Mouse (Mus musculus): ENCODE results near the gene Parp16.

DNA sequence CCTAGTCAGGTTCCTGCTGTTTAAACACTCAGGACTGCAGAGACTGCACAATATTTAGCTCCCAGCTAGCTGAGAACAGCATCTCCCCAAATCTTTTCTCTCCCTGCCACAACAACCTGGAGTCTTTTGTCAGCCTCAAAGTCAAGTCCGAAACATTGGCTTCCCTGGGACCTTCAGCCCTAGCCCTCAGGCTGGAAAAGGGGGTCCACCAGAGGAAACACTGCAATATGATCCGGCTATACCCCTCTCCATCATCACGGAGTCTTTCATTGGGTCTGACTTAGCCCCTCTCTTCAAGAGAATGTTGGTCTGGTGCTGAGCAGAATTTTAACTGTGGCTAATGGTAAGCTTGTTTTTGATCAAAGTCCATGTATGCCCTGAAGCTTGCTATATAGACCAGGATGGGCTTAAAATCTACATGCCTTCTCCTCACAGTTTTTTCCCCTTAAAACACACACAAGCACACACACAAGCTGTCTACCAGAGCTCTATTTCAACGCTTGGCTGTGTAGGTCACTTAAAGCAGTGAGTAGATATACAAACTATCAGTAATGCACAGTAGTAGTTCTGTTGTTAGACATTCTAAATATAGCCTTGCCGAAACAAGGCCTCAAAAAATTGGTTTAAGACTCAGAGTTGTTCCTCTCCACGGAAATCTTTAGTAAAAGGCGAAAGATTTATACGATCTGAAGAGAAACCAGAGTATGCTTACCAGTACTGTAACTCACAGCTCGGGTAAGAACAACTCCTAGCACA is 1.0 kb downstream of the Parp16 start:
- TF ChIP-seq CTCF (IDR thresholded peaks at IDR 0.05; ENCODE audit: insufficient read depth, low read length) (no peak), POLR2A (IDR thresholded peaks at IDR 0.05; ENCODE audit: borderline replicate concordance, extremely low read depth, low read depth, low read length) (no peak; the same call in 1 of the 2 replicates)
